Mouse (Mus musculus) cerebellum, adult 9-10 months (tissue): ENCODE results near the gene Cdh16.
"Not testable (repeated sequence)": the region's sequence is repeated elsewhere in the genome, so short reads cannot be mapped to it uniquely, and the experiment has no call there.

Experiments
- DNase-seq: peaks from one replicate; pipeline ENCODE4 v3.0.0; 2022

The Cdh16 gene

DNA sequence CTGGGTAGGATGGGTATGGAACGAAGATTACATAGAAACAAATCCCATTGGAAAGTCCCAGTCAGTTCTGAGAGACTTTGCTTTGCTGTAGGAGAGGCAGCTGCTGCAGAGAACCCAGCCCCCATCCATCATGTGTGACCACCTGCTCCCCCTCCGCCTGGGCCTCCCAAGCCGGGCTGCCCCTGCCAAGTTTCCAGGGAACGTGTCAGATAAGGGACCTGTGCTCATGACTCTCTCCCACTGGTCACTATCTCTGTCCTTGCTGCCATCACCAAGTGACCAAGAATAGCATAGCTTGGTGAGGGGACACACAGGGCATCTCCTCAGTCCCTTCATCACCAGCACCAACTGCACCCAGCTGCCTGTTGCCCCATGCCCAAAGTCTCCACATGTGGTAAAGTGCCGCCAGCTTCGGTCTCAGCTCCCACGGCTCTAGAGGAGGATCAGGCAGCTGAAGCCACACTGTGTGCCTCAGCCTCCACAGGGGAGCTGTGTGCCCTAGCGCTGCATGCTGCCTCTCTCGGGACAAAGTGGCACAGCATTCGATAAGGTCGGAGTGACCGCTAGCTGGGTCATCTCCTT lies 13.9 kb downstream of the Cdh16 start:
- DNase-seq: no peak

DNA sequence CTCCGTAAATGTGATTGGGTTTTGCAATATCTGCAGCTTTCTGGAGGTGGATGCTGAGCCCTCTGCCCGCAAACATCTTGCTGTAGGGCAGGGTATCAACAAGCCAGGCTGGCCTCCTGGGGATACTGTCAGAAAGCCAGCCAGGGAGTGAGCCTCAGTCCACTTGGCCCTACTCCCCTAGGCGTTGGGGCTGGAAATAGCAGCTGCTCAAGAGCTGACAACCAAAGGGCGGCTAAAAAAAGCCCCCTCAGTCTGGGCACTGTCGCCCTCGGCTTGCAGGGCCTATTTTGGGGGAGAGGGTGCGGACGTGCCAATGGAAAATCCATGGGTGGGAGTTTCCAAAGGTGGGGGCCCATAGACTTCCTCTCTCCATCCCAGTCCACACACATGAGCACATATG lies 15.0 kb downstream of the Cdh16 start:
- no peak for DNase-seq

DNA sequence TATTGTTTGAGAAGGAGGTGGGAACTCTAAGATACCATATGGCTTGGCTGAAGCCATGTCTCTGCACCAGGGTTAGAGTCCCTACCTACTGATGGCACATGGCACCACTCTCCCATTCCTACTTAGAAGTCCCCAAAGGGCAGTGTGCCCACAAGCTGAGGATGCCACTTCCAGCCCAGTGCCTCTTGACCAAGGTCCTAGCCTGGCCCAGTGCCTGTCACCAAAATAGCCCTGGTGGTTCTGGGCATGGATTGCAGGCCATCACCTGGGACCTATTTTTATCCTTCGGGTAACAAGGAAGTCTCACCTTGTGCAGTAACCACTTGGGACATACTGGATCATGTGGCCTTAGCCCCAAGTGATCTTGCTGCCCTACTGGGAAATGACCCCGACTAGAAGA lies 16.3 kb downstream of the Cdh16 start:
- peak; percentile 47 for DNase-seq

DNA sequence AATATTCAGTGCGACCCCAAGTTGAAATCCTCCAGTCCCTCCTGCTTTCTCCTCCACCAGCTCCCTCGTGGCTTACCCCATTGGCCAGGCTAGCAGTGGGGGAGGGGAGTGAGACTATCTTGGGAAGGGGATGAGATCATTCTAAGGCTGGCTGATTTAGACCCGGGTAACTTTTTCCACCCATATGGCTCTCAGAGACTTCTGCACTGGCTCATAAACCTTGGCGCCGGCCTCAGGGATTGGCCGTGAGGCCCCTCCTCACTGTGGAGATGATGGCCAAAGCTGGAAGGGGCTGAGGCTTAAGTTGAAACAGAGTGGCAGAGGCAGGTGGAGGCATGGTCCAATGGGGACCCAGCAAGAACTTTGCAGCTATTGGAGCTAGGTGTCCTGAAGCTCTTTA lies 17.9 kb downstream of the Cdh16 start:
- DNase-seq: no peak

DNA sequence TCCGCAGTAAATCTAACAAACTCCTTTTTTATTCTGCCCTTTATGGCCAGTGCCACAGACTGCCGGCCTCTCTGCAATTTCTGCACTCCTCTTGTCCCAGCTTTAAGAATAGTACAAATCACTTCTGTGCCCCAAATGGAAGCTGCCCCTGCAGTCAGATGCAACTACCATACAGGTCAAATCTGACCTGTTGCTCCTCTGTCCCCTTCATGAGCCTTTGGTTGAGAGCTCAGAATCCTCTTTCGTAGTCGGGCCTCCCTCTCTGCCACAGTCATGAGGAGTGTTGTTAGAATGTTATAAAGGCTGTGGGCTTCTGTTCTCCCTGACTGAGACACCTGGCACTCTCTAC lies 21.0 kb downstream of the Cdh16 start:
- DNase-seq: no peak

DNA sequence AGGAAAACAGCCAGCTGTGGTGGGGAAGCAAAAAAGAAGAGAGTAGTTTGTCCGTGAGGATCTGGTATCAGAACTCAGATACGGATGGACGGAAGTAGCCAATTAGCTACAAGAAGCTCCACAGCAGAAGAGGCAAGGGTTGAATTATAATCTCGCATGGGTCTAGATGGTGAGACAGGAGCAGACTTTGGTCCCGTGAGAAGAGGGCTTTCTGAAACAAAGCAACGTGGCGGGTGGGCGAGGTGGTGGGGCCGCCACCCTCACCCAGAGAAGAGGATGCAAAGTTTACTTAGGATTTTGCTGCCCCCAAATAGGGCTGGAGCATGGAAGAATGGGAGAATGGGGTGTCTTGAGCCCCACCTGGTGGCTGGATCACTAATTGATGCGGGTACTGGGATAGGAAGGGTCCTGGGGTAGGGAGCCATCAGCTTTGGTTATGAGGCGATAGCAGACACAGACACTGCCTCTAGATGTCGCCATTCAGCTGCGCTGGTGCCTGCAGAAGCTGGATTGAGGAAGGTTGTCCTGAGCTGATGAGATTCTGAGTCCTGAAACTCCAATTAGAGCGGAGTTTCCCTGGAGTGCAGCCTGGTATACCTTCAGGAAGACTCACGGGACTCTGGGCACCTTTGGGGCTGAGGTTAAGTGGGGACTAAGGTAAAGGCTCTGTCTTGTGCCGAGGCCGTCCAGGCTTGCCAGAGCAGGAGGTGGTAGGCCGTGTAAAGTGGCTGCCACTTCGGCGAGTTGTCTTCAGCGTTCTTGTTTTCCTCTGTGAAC lies 21.5 kb downstream of the Cdh16 start:
- peak; percentile 83 for DNase-seq

DNA sequence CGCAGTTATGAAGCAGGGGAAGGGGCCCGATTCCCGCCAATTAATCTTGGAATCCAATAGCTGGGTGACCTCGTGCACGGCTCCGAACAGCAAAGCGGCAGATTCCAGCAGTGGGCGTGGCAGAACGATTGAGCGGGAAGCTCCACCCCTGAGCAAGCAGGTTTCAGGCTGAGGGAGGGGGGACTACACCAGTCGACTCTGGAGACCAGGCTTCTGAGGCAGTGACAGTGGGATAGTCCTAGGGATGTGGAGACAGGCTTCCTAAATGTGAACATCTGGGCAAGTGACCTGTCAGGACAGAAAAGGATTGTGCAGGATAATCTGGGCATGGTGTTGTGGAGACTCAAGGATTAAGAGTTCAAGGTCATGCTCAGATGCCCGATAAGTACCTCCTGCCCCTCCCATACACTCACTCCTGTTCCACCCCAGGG lies 22.2 kb downstream of the Cdh16 start:
- DNase-seq: no peak

DNA sequence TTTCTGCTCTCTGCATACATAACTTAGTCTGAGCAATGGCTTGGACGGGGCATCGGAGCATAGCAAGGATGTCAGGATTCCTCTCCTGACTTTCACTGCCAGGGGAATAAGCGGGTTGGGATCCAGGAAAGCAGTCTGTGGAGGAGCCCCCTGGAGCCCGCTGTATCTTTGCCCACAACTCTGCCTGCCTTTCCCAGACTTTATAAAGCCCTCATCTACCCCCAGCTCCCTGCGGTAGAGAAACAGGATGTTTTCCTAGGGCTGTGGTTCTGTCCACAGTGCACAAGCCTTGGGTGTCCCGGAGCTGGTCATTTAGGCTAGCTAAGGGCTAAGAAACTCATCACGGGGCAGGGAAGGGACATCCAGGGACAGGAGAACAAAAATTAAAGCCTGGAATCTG lies 22.8 kb downstream of the Cdh16 start:
- no peak for DNase-seq

DNA sequence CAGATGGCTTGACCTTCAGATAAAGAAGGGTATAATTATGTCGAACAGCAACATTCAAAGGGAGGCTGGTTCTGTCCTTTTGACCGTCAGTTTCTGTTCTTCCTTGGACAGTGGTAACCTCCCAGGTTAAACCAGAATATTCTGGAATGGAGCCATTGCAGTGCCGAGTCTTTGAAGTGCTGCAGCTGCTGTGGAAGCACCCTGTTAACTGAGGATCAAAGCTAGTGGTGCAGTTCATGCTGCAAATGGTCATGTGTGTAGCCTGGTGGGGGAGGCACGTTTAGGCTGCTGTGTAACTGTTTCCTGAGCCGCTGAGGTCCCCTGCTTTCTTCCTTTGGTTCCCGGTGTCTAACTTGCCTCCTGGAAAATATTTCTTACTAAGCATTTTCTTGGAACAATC lies 25.7 kb downstream of the Cdh16 start:
- DNase-seq: no peak

DNA sequence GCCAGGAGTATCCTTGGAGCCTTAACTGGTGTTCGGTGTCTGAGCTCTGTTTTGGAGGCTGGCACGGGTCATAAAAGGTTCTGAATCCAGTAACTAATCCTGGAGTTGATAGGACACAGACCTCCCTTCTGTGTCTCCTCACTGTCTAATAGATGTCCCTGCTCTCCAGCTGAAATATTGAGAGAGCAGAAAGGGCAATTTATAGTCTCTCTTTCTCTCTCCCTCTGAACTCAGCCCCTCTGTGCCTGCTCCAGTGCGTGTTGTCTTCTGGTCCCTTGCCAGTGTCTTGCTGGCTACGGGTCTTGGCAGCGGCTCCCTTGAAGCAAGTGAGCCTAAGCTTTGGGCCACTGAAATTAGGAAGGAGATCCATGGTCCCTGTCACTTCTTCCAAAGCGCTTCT lies 26.5 kb downstream of the Cdh16 start:
- DNase-seq: no peak

DNA sequence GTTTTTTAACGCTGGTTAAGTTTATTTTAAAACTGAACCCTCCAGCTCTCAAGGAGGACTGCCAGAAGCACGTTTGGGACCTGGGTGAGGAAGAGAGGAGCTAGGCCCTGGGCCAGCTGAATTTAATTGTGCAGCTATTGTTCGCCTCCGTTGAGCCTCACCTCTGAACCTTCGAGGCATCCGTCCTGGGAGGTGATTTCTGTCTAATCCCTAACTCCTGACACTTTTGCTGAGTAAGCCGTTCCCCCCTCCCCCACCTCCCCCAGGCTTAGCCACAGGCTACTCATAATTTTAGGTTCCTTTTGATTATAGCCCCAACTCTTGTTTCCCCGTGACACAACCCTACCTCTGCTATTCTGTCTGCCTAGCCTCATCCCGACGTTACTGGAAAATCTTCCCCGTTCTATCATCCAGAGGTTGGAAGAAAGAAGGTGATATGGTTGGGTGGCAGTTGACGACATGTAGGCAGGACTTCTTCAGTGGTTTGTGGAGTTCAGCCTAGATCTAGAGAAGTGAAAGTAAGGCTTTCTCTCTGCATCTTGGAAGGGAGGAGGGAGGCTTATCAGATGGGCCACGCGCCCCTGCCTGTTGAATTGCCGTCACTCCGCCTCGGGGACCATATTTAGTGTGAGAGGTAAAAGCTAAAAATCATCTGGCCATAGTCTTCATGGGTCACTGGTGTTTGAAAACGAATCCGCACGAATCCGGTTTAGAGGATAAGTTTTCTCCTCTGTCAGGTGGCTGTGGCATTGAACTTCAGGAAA lies 28.2 kb downstream of the Cdh16 start:
- DNase-seq: no peak

DNA sequence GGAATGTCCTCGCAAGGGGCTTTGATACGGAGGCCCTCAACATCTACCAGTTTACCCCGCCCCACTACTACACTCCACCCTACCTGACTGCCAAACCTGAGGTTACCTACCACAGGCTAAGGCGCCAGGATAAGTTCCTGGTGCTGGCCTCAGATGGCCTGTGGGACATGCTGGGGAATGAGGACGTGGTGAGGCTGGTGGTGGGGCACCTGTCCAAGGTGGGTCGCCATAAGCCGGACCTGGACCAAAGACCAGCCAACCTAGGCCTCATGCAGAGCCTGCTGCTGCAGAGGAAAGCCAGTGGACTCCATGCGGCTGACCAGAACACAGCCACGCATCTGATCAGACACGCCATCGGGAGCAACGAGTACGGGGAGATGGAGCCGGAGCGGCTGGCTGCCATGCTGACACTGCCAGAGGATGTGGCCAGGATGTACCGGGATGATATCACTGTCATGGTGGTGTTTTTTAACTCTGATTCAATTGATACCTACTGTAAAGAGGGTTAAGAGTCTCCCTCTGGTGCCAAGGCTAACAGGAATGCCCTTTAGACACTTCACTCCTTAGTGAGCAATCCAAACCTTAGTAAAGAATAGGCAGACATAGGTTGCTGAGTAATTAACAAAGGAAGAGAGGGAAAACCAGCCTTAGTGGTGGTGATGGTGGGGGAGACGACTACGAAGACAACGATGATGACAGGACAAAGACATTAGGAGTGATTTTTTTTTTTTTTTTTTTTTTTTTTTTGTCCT lies 29.4 kb downstream of the Cdh16 start:
- DNase-seq: no peak

DNA sequence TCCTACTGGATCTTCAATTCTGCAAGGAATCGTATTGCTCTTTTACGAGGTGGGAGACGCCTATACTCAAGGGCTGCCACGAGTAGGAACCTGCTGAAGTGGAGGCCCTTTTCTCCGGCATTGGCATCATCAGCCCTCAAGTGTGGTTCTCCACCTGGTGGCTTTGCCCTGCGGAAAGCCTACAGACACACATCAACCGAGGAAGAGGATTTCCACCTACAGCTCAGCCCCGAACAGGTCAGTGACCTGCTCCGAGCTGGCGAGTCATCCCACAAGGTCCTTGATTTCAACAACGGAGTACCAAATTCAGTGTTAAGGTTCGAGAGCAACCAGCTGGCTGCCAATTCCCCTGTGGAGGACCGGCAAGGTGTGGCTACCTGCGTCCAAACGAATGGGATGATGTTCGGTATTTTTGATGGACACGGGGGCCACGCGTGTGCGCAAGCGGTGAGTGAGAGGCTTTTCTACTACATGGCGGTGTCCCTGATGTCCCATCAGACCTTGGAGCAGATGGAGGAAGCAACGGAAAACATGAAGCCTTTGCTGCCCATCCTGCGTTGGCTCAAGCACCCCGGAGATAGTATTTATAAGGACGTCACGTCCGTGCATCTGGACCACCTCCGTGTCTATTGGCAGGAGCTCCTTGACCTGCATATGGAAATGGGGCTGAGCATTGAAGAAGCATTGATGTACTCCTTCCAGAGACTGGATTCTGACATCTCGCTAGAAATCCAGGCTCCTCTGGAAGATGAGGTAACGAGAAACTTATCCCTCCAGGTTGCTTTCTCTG lies 30.5 kb downstream of the Cdh16 start:
- no peak for DNase-seq

DNA sequence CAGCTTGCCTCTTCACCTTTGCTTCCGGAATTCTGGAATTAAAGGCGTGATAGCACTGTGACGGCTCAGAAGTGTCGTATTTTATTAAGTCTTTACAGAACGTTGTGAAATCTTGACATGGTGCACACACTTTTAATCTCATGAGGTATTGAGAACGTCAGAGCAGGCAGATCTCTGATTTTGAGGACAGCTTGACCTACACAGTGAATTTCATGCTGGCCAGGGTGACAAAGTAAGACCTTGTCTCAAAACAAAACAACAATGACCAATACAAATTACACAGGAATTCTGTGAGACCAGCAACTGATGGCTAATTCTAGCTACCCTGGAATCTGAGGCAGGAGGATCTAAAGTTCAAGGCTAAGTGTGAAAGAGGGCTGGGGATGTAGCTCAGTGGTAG lies 31.6 kb downstream of the Cdh16 start:
- no peak for DNase-seq

DNA sequence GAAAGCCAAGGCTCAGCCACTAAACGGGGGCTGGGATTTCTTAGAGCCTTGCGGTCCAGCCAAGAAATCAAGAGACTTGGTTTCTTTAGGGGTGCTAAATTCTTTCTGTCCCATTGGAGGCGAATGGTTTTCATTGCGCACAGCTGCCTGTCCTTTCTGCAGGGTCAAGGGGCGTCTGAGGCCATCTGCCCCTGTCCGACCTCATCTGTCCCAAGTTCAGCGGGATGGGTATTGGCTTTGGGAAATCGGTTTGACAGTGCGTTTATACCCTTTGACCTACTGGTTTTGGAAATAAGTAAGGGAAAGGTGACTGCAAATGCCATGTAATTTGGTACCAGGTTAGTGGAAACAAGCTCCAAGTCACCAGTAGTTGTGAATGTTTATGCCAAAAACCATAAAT lies 32.3 kb downstream of the Cdh16 start:
- no peak for DNase-seq

DNA sequence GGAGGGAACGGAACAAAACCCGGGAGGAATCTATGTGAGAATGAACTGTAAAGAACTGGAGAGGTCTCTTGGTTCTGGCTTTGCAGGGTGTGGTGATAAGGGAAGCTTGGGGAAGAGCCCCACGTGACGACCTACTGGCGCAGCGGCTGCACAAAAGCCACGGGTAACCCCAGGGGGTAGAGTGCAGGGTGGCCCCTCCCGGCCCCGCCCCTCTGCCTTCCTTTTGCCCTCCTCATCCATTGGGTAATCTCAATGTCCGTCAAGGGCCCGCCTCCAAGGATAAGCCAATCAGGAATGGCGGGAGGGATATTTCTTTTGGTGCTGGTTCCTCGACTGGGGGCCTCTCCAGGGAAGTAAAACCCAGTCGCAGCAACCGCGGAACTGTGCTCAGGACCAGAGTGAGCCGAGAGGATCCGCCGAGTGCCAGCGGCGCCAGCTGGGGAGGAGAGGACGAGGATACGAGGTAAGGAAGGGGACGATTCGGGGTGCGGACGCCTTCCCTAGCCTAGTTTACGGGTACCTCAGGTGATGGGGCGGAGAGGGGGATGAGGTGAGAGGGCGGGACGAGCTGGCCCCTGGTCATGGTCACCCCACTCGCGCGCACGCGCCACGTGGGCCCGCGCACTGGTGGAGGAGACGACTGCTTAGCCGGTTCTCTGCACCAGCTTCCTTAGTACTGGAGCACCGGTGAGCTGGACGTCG lies 32.9 kb downstream of the Cdh16 start, which contains the start of gene Pdp2:
Gene Pdp2, plus strand, starts transcription at position 319 of the 702 bp plus-strand sequence.
- DNase-seq: peak; percentile 97

DNA sequence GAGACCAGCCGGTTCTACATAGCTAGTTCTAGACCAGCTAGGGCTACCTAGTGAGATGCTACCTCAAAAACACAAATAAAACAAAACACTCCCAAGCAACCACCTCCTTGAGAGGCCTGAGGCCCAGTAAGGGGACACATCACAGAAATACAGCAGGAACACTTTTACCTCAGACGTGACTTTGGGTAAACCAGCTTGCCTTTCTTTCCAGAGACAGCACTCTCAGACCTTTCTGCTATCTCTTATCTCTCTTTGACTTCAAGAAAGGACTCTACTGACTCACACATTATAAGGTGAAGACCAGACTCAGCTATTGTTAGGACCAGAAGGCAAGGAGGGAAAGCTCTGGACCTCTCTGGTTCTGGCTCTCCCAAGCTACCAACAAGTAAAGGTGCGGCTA lies 33.9 kb downstream of the Cdh16 start:
- DNase-seq: no peak

DNA sequence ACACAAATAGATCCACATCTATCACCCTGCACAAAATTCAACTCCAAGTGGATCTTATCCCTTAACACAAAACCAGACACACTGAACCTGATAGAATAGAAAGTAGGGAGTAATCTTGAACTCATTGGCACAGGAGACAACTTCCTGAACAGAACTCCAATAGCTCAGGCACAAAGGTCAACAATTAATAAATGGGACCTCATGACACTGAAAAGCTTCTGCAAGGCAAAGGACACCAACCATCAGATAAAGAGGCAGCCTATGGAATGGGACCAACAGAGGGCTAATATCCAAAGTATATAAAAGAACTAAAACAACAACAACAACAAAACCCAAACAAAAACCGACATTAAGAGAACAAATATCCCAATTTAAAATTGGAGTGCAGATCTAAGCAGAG lies 39.7 kb downstream of the Cdh16 start:
- no peak for DNase-seq

DNA sequence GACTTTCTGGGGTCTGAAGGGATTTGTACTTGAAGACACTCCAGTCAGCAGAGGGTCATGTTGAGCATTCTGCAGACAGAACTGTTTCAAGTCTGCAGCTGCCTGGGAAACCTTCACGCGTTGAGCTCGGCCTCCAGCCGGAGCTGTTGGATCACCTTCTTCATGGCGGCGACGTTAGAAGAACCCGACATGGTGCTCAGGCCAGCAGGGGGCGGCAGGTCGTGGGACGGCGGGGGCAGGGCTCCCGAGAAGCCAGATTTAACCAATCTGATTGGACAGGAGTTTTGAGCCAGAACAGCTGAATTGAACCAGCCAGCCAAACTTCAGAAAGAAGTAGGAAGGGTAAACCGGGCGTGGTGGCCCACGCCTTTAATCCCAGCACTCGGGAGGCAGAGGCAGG lies 46.6 kb downstream of the Cdh16 start:
- DNase-seq: not testable (repeated sequence)

DNA sequence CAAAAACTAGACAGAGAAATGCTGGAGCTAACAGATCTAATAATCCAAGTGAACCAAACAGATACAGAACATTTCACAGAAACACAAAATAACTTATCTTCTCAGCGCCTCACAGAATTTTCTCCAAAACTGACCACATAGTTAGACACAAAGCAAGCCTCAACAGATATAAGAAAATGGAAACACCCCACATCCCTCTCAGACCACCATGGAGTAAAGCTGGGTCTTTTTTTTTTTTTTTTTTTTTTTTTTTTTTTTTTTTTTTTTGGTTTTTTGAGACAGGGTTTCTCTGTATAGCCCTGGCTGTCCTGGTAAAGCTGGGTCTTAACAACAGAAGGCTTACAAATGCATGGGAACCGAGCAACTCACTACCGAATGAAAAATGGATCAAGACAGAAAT lies 47.4 kb downstream of the Cdh16 start:
- no peak for DNase-seq

DNA sequence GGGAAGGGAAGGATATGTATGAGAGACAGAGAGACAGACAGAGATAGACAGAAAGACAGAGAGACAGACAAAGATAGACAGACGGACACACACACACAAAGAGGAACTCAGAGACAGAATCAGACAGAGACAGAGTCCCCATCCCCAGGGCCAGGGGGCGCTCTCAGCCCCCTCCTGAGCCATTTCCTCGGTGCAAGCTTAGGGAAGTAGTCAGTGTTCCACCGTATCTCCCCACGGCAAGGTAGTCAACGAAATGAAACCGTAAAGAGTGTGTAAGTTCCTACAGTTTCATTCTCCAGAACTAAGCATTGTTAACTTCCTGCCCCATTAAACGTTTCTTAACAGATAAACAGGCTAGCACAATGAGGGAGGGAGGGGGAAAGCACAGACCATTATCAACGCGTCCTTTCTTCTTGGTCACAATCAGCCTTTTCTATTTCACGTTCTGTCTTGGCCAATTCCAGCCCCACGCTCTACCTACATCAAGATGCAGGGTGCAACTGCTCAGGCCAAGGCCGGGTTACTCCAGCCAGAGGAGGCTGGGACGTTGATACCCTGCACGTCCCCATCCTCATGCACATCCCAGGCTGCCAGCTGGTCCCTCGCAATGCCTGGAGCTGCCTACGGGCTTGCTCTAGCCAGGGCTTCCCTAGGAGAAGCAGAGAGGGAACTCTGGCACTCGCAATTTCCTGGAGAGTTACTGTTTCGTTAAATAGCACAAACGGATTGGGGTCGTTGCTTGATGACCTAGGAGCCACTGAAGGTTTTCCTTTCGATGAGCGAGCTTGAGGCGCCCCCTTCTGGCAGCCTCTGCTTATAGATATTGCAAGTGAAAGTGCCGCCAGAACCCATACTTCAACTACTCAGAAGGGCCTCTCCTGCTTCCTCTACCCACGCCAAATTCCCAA lies 53.5 kb downstream of the Cdh16 start:
- peak; percentile 89 for DNase-seq
